Mouse (Mus musculus) hindbrain, embryonic 16.5 days (tissue): ENCODE measurements around the gene F11r. TPM values are rescaled to one million over a fixed set of nuclear protein-coding genes. Genes with fewer than 3 reads are reported as not detected.
A peak's percentile ranks its signal among the peaks of the same experiment; 100 is the strongest.

Experiments used
- ATAC-seq: fragments of 200-750 bp; cut with Nextera tagmentation; 2 replicates; pipeline ENCODE4 v1.8.0; 2017; ENCODE audit warnings: moderate TSS enrichment, moderate library complexity
- H3K27ac ChIP-seq: fragments of 300-500 bp; sonication (generic); 2 replicates; pipeline ENCODE4 v1.5.1; 2014; ENCODE audit warnings: low read depth, mild to moderate bottlenecking, control low read depth, low read length, moderate library complexity
- H3K27me3 ChIP-seq: fragments of 300-500 bp; sonication (generic); replicated peaks from 2 replicates; pipeline ENCODE4 v1.6.1; 2014; ENCODE audit warnings: low read length; ENCODE audit not compliant: control insufficient read depth, insufficient read depth
- H3K36me3 ChIP-seq: fragments of 300-500 bp; sonication (generic); 2 replicates; pipeline ENCODE4 v1.6.1; 2014; ENCODE audit warnings: mild to moderate bottlenecking, low read length, moderate library complexity, mixed read lengths; ENCODE audit not compliant: control insufficient read depth, insufficient read depth
- H3K4me1 ChIP-seq: fragments of 300-500 bp; sonication (generic); 2 replicates; pipeline ENCODE4 v1.6.1; 2014; ENCODE audit warnings: low read depth, low read length; ENCODE audit not compliant: control insufficient read depth, insufficient read depth
- H3K4me2 ChIP-seq: fragments of 300-500 bp; sonication (generic); 2 replicates; pipeline ENCODE4 v1.6.1; 2014; ENCODE audit warnings: mild to moderate bottlenecking, low read length, control low read depth, moderate library complexity
- H3K4me3 ChIP-seq: fragments of 300-500 bp; sonication (generic); 2 replicates; pipeline ENCODE4 v1.5.1; 2014; ENCODE audit warnings: mild to moderate bottlenecking, low read length, control low read depth, moderate library complexity
- H3K9ac ChIP-seq: fragments of 300-500 bp; sonication (generic); 2 replicates; pipeline ENCODE4 v1.6.1; 2014; ENCODE audit warnings: low read depth, mild to moderate bottlenecking, control low read depth, low read length, moderate library complexity
- H3K9me3 ChIP-seq: fragments of 300-500 bp; sonication (generic); 2 replicates; pipeline ENCODE4 v1.6.1; 2014; ENCODE audit warnings: mild to moderate bottlenecking, low read length, moderate library complexity; ENCODE audit not compliant: control insufficient read depth
- WGBS: fragments of 180-500 bp; shearing (Covaris S2); extraction: QIAGEN DNeasy Blood & Tissue Kit; methylation state at CpG from one replicate; pipeline ENCODE4 v1.1.7; 2014; 5-methylcytosine and 5-hydroxymethylcytosine counted together
- polyA plus RNA-seq: library from polyadenylated mRNA; unstranded; fragments of >200 nt; fragmentation: Nextera tagmentation; extraction: Ambion mirVana; gene quantifications from 2 replicates; pipeline ENCODE4 v1.2.1, GENCODE M21; 2015

Gene F11r
- polyA plus RNA-seq, 1 experiment from 2014 or later = 14.1 TPM

- Histone ChIP-seq H3K4me2 (no peak overlapping the region), H3K9me3 (peaks cover 3% of the 10 kb centered on the region), H3K9ac (no peak overlapping the region), H3K27me3 (no peaks in the 10 kb centered on the region), H3K36me3 (no peaks in the 10 kb centered on the region), H3K4me1 (no peaks in the 10 kb centered on the region; the same call in 1 of the 2 replicates), H3K4me3 (no peak overlapping the region), H3K27ac (no peak overlapping the region)
- WGBS = 91% methylated on average over 5 of the region's 5 CpGs
- no peak for ATAC-seq
Observed at GRCm38 (mm10) chr1:171445050-171445449, 7.7 kb downstream of the F11r start.

DNA sequence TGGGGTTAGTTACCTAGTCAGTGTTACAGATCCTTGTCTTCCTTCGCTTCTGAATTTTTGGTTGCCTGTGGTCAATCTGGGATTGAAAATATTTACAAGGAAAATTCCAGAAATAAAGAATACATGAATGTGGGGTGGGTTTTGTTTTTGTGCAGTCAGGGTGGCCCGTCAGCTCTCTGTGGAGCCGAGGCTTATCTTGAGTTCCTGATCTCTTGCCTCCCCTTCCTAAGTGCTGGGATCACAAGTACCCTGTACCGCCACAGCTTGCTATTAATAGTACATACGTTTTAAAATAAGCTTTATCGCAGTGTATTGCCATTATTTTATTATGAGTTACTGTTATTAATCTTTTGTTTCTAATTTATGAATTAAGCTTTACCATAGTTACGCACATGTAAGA is 9.5 kb downstream of the F11r start:
- ATAC-seq = no peak
- H3K27me3 ChIP-seq = no peaks in the 10 kb centered on the region

DNA sequence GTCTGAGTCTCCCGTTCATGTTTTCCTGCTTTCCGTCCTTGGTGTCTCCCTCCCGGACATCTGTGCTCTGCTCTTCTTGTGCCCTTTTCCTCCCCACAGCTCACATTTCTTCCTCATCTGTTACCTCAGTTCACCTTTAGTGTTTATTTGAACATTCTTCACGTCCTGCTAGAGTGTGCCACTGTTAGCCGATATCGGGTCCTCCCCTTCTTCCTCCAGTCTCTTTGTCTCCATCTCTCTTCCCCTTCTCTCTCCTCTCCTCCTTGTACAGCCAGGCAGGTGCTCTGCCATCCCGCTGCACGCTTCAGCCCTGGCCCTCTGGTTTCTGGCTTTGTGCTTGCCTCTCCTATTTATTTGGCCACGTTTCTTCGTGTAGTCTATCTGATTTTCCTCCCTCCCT is 10.4 kb downstream of the F11r start:
- no peak for ATAC-seq
- H3K27ac ChIP-seq = no peak overlapping the region
- no peaks in the 10 kb centered on the region for H3K4me1 ChIP-seq
- H3K4me3 ChIP-seq = no peak overlapping the region
- H3K9me3 ChIP-seq = peaks cover 3% of the 10 kb centered on the region
- H3K27me3 ChIP-seq = no peaks in the 10 kb centered on the region
- no peak overlapping the region for H3K4me2 ChIP-seq
- 76% methylated on average over 10 of the region's 10 CpGs for WGBS
- no peak overlapping the region for H3K9ac ChIP-seq
- H3K36me3 ChIP-seq = no peaks in the 10 kb centered on the region

More for the DNA sequence above, 9.5 kb downstream of the F11r start:
- 85% methylated on average over 7 of the region's 7 CpGs for WGBS
- H3K4me3 ChIP-seq = no peak overlapping the region
- H3K4me2 ChIP-seq = no peak overlapping the region
- no peak overlapping the region for H3K9ac ChIP-seq
- H3K36me3 ChIP-seq = no peaks in the 10 kb centered on the region
- no peak overlapping the region for H3K27ac ChIP-seq
- no peaks in the 10 kb centered on the region for H3K4me1 ChIP-seq
- peaks cover 3% of the 10 kb centered on the region for H3K9me3 ChIP-seq

DNA sequence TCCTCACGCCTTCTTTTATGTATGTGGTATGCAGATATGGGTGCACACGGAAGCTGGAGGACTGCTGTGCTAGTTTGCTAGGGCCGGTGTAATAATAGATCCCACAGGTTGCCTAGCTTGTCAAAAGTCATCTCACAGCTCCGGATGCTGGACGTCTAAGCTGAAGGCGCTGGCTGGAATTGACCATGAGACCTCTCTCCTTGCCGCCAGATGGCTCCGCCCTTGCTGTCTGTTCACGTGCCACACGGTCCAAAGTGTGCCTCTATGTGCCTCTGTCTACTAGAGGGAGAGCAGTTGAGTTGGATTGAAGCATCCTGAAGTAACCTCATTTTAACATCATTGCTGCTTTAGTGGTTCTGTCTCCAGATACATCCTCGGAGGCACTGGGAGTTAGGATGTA is 12.7 kb downstream of the F11r start:
- Histone ChIP-seq H3K27me3 (no peaks in the 10 kb centered on the region), H3K27ac (no peak overlapping the region), H3K36me3 (no peaks in the 10 kb centered on the region), H3K4me1 (no peaks in the 10 kb centered on the region), H3K4me3 (no peak overlapping the region), H3K4me2 (no peak overlapping the region), H3K9ac (no peak overlapping the region), H3K9me3 (no peaks in the 10 kb centered on the region)
- 86% methylated on average over 11 of the region's 11 CpGs for WGBS
- no peak for ATAC-seq

GRCm38 (mm10) chr1:171451001-171451400 is 13.7 kb downstream of the F11r start:
- Histone ChIP-seq H3K9ac (no peak overlapping the region), H3K9me3 (no peaks in the 10 kb centered on the region), H3K27ac (no peak overlapping the region), H3K4me2 (no peak overlapping the region), H3K4me1 (no peaks in the 10 kb centered on the region), H3K36me3 (no peaks in the 10 kb centered on the region), H3K27me3 (no peaks in the 10 kb centered on the region), H3K4me3 (no peak overlapping the region)
- 85% methylated on average over 10 of the region's 10 CpGs for WGBS
- ATAC-seq = no peak

- H3K4me3 ChIP-seq = no peak overlapping the region
- no peak overlapping the region for H3K9ac ChIP-seq
- WGBS = 75% methylated on average over 5 of the region's 5 CpGs
- H3K4me1 ChIP-seq = no peaks in the 10 kb centered on the region
- H3K27ac ChIP-seq = no peak overlapping the region
- H3K9me3 ChIP-seq = no peaks in the 10 kb centered on the region
- H3K4me2 ChIP-seq = no peak overlapping the region
- H3K27me3 ChIP-seq = no peaks in the 10 kb centered on the region
- no peaks in the 10 kb centered on the region for H3K36me3 ChIP-seq
- ATAC-seq = no peak
Observed at GRCm38 (mm10) chr1:171452522-171452921, 15.2 kb downstream of the F11r start.

DNA sequence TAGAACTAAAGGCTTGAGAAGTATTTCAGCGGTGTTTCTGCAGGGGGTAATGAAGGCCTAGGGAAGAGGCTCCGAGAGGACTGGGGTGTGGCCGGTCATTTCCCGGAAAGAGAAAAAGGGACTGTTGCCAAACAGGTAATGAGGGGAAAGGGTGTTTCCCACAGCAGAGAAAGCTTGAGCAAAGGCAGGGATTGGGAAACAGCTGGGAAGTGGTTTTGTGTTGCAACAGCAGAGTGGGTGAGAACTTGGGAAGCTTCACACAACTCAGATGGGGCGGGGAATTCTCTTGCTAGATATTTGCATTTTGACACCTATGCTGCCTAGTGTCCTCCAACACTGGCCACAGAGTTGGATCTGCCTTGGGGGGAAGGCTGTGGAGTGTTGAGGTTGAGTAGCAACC is 15.6 kb downstream of the F11r start:
- H3K4me2 ChIP-seq = no peak overlapping the region
- no peaks in the 10 kb centered on the region for H3K36me3 ChIP-seq
- H3K4me3 ChIP-seq = no peak overlapping the region
- no peak overlapping the region for H3K27ac ChIP-seq
- H3K9me3 ChIP-seq = no peaks in the 10 kb centered on the region
- H3K4me1 ChIP-seq = no peaks in the 10 kb centered on the region
- H3K27me3 ChIP-seq = no peaks in the 10 kb centered on the region
- H3K9ac ChIP-seq = no peak overlapping the region
- no peak for ATAC-seq
- 90% methylated on average over 5 of the region's 5 CpGs for WGBS

DNA sequence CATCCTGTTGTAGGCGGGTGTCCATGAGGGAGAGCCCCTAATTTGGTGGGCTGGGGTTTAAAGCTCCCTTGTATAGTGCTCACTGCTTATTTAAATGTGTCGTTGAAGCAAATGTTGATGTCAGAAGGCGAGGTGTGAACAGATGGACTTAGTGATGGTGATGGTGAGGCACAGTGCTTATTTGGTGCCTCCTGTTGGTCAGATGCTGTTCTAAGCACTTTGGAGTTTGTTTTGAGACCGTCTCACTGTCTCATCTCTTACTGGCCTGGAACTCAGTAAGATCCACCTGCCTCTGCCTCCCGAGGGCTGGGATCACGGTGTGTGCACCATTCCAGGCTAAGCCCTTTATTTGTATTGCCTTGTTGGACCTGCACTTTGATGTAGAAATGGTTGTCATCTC is 17.6 kb downstream of the F11r start:
- H3K4me2 ChIP-seq = no peak overlapping the region
- H3K4me3 ChIP-seq = no peak overlapping the region
- no peak for ATAC-seq
- H3K27ac ChIP-seq = no peak overlapping the region
- H3K36me3 ChIP-seq = no peaks in the 10 kb centered on the region
- H3K4me1 ChIP-seq = peaks cover 2% of the 10 kb centered on the region; the same call in 1 of the 2 replicates
- no peak overlapping the region for H3K9ac ChIP-seq
- no peaks in the 10 kb centered on the region for H3K27me3 ChIP-seq
- no peaks in the 10 kb centered on the region for H3K9me3 ChIP-seq
- whole genome bisulfite sequencing = 90% methylated on average over 6 of the region's 6 CpGs

GRCm38 (mm10) chr1:171457568-171457967 is 20.2 kb downstream of the F11r start:
- no peak overlapping the region for H3K4me2 ChIP-seq
- no peaks in the 10 kb centered on the region for H3K36me3 ChIP-seq
- H3K9me3 ChIP-seq = no peaks in the 10 kb centered on the region
- WGBS = 97% methylated on average over 1 of the region's 1 CpGs
- ATAC-seq = no peak
- H3K9ac ChIP-seq = no peak overlapping the region
- H3K27ac ChIP-seq = no peak overlapping the region
- peaks cover 2% of the 10 kb centered on the region; the same call in 1 of the 2 replicates for H3K4me1 ChIP-seq
- no peaks in the 10 kb centered on the region for H3K27me3 ChIP-seq
- no peak overlapping the region for H3K4me3 ChIP-seq

DNA sequence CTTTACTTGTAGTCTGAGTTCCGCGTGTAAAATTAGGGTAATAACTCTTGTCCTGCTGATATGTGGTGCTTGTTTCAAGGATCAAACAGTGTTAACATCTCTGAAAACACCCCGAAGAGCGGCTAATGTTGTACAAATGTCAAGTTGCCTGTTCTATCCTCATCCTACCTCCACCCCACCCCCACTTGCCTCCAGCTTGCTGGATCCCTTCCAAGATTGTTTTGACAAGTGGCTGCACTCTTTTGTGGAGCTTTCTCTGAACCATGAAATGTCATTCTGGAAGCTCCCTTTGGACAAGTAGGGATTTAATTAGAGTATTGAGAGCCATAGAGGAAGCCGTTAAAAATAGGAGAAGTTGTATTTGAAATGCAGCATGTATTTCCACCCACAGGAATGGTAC is 22.5 kb downstream of the F11r start:
- H3K27me3 ChIP-seq = no peaks in the 10 kb centered on the region
- no peaks in the 10 kb centered on the region for H3K36me3 ChIP-seq
- no peak overlapping the region for H3K4me3 ChIP-seq
- no peak overlapping the region for H3K27ac ChIP-seq
- peaks cover 2% of the 10 kb centered on the region; the same call in 1 of the 2 replicates for H3K4me1 ChIP-seq
- ATAC-seq = no peak
- 43% methylated on average over 5 of the region's 5 CpGs for WGBS
- no peaks in the 10 kb centered on the region for H3K9me3 ChIP-seq
- no peak overlapping the region for H3K9ac ChIP-seq
- H3K4me2 ChIP-seq = peak overlapping the region; percentile 20; the same call in 1 of the 2 replicates
